26 mouse cellular contexts compared by ENCODE assay signal in genomic region chr16:70475583-70475982, GRCm38 (mm10).
"Had no signal": no experiment of that assay in that cellular context is flagged by ENCODE, and none has a peak within 500 bp of the region (broad histone marks: within the 10 kb centered on the region; RNA-seq: fewer than 3 reads in every experiment).

No protein-coding gene starts in this region.

- H3K4me3 ChIP-seq: gastrocnemius, adult 2 months; heart, embryonic 10.5 days; heart, embryonic 12.5 days; hindbrain, embryonic 10.5 days; hindbrain, embryonic 12.5 days; intestine, embryonic 15.5 days; layer of hippocampus, adult 2 months; left cerebral cortex, adult 2 months; limb, embryonic 10.5 days; limb, embryonic 12.5 days; liver, embryonic 13.5 days; liver, embryonic 15.5 days had no signal

- H3K36me3 ChIP-seq: heart, embryonic 10.5 days; heart, embryonic 12.5 days; hindbrain, embryonic 10.5 days; hindbrain, embryonic 12.5 days; intestine, embryonic 15.5 days; limb, embryonic 10.5 days; limb, embryonic 12.5 days; liver, embryonic 13.5 days; liver, embryonic 15.5 days had no signal

- H3K27ac ChIP-seq: gastrocnemius, adult 2 months; heart, embryonic 10.5 days; hindbrain, embryonic 10.5 days; hindbrain, embryonic 12.5 days; hindbrain, embryonic 14.5 days; intestine, embryonic 15.5 days; layer of hippocampus, adult 2 months; left cerebral cortex, adult 2 months; limb, embryonic 10.5 days; limb, embryonic 12.5 days; liver, embryonic 13.5 days; liver, embryonic 15.5 days had no signal

- H3K9ac ChIP-seq: heart, embryonic 12.5 days; hindbrain, embryonic 12.5 days; hindbrain, embryonic 14.5 days; intestine, embryonic 15.5 days; limb, embryonic 12.5 days; liver, embryonic 13.5 days; liver, embryonic 15.5 days had no signal

- H3K27me3 ChIP-seq: heart, embryonic 12.5 days; hindbrain, embryonic 12.5 days; intestine, embryonic 15.5 days; limb, embryonic 12.5 days; liver, embryonic 13.5 days; liver, embryonic 15.5 days had no signal

- ATAC-seq: hindbrain, embryonic 16.5 days; inflammation-experienced regulatory T-cells, adult 6 months; intestine, embryonic 15.5 days; intestine, postnatal 0 days had no signal

- H3K4me2 ChIP-seq: heart, embryonic 12.5 days; hindbrain, embryonic 12.5 days; hindbrain, embryonic 14.5 days; intestine, embryonic 15.5 days; limb, embryonic 12.5 days; liver, embryonic 11.5 days; liver, embryonic 13.5 days; liver, embryonic 15.5 days had no signal

- H3K4me1 ChIP-seq: heart, embryonic 10.5 days; heart, embryonic 12.5 days; hindbrain, embryonic 10.5 days; hindbrain, embryonic 12.5 days; intestine, embryonic 15.5 days; limb, embryonic 10.5 days; limb, embryonic 12.5 days; liver, embryonic 13.5 days; liver, embryonic 15.5 days had no signal

- H3K9me3 ChIP-seq: heart, embryonic 10.5 days; heart, embryonic 12.5 days; hindbrain, embryonic 10.5 days; hindbrain, embryonic 12.5 days; intestine, embryonic 15.5 days; limb, embryonic 10.5 days; limb, embryonic 12.5 days; liver, embryonic 13.5 days; liver, embryonic 15.5 days had no signal

- DNase-seq: gastrocnemius, adult 2 months; gastrocnemius, postnatal 10 days; gastrocnemius, postnatal 25 days; heart, adult 18-20 months; heart, postnatal 10 days; heart, postnatal 4 days; kidney, adult 18-20 months; kidney, adult 9 months; kidney, postnatal 36 days; liver; liver, embryonic 13.5 days had no signal
